Mouse (Mus musculus) small intestine, adult 2 months (tissue): Measurements from ENCODE around the gene Mrps12.

Source experiments
- CTCF ChIP-seq: fragments of 200-500 bp; IDR thresholded peaks from 2 replicates; pipeline ENCODE4 v1.5.1; 2012; ENCODE audit warnings: low read depth, mild to moderate bottlenecking, control low read depth, inconsistent platforms, low read length, moderate library complexity, mixed read lengths; ENCODE audit not compliant: insufficient replicate concordance, insufficient read length; ENCODE audit errors: extremely low read depth
- POLR2A ChIP-seq: fragments of 200-500 bp; IDR thresholded peaks from 2 replicates; pipeline ENCODE4 v1.6.1; 2012; ENCODE audit warnings: low read depth, mild to moderate bottlenecking, control low read depth, inconsistent platforms, low read length, moderate library complexity

- TF ChIP-seq POLR2A (no peak), CTCF (no peak)
Observed at GRCm38 (mm10) chr7:28780857-28781256, 39.2 kb upstream of the Mrps12 start.
